Comparison of ENCODE assay signal across 8 mouse cellular contexts in genomic region chr13:12519955-12520584, GRCm38 (mm10). TPM values are rescaled to one million over a fixed set of nuclear protein-coding genes. Genes with fewer than 3 reads are reported as not detected.
DNase-seq lines count a peak whose midpoint lies in the region; ATAC-seq lines count a peak whose summit lies in the region.

Gene Edaradd, minus strand, starts transcription at chr13:12520438.

- H3K36me3 ChIP-seq in hindbrain, embryonic 15.5 days = no peaks in the 10 kb centered on the region

- peak; percentile 55 for DNase-seq in NIH3T3 (ENCODE audit: low read depth)
- peak; percentile 39 for DNase-seq in c-Kit-positive CD71-negative TER-119-negative erythroid progenitor cells, embryonic 14.5 days (ENCODE audit: low read depth)
- peak; percentile 56 for DNase-seq in gastrocnemius, postnatal 14 days
- peak; percentile 55 for DNase-seq in left cerebral cortex, postnatal 4 days
- peak; percentile 55 to 70 for DNase-seq in right cerebral cortex, postnatal 10 days (ENCODE audit: low spot score in 2 of 2)
- peak; percentile 47 for DNase-seq in urinary bladder, postnatal 25 days (ENCODE audit: low spot score)

- intact Hi-C loops in gastrocnemius, postnatal 14 days (cut with DNase I; ENCODE audit: low total_unique reads) = no loop called here
- intact Hi-C loops in left cerebral cortex, postnatal 4 days (cut with DNase I) = no loop called here

- H3K27me3 ChIP-seq in hindbrain, embryonic 15.5 days = no peaks in the 10 kb centered on the region

- peak within 1 kb of the TSS; percentile 98 for H3K4me2 ChIP-seq in hindbrain, embryonic 15.5 days

- H3K9ac ChIP-seq in hindbrain, embryonic 15.5 days = peak within 1 kb of the TSS; percentile 52

- no peaks in the 10 kb centered on the region for H3K9me3 ChIP-seq in hindbrain, embryonic 15.5 days

- 1% methylated on average over 35 of the region's 35 CpGs for WGBS in hindbrain, embryonic 15.5 days

- peak; percentile 87 for ATAC-seq in hindbrain, embryonic 15.5 days (ENCODE audit: low FRiP score, low read depth)
- ATAC-seq in megakaryocyte progenitor cell, adult 5-6 weeks (replicated peaks; ENCODE audit: poor library complexity) = peak; percentile 80

- H3K27ac ChIP-seq in hindbrain, embryonic 15.5 days (replicated peaks) = no peak within 1 kb of the TSS

- H3K4me1 ChIP-seq in hindbrain, embryonic 15.5 days (replicated peaks) = peaks cover 6% of the 10 kb centered on the region; the same call in 1 of the 2 replicates

- peak within 1 kb of the TSS; percentile 56 for H3K4me3 ChIP-seq in hindbrain, embryonic 15.5 days

RNA-seq across cellular contexts. Expression of gene Edaradd, which starts in this region (rescaled TPM):
- under 1 TPM in 1 of 2 experiments, not detected in 1; 0.04 TPM for total RNA-seq in gastrocnemius, postnatal 14 days (2021)
- polyA plus RNA-seq in hindbrain, embryonic 15.5 days (2015; fragmentation: Nextera tagmentation; extraction: Ambion mirVana) = 1.7 and 1.8 TPM in 2 replicates
- 1 to 10 TPM; 2.6 to 3.4 TPM for total RNA-seq in left cerebral cortex, postnatal 4 days (2021)
- 0.15 and 0.49 TPM in 2 replicates for total RNA-seq in megakaryocyte progenitor cell, adult 5-6 weeks (2015)
- 0.27 and 0.42 TPM in 2 replicates for total RNA-seq in megakaryocyte progenitor cell, adult 5-6 weeks (2017)

Comparison
In these comparisons a context has a peak if more than half of its experiments do, and no peak if none do; other contexts are left out.
1. Peak in DNase-seq in gastrocnemius, postnatal 14 days; RNA of the gene not detected or under 1 TPM.
2. Peak in ATAC-seq in megakaryocyte progenitor cell, adult 5-6 weeks; RNA of the gene not detected or under 1 TPM.